Mouse (Mus musculus) intestine, embryonic 14.5 days (tissue): ENCODE data around the gene Nrsn2. TPM values are rescaled to one million over a fixed set of nuclear protein-coding genes. Genes with fewer than 3 reads are reported as not detected.

Experiments
- ATAC-seq: fragments of 200-750 bp; cut with Nextera tagmentation; replicated peaks from 2 replicates; pipeline ENCODE4 v1.8.0; 2017; ENCODE audit warnings: low read depth, moderate number of reproducible peaks, moderate TSS enrichment, moderate library complexity; ENCODE audit not compliant: low FRiP score, low TSS enrichment
- DNase-seq: peaks from one replicate; pipeline ENCODE4 v3.0.0-alpha.2; 2018; ENCODE audit warnings: low spot score
- H3K27ac ChIP-seq: fragments of 300-500 bp; sonication (generic); 2 replicates; pipeline ENCODE4 v1.5.1; 2014; ENCODE audit warnings: low read depth, mild to moderate bottlenecking, control low read depth
- H3K27me3 ChIP-seq: fragments of 300-500 bp; sonication (generic); replicated peaks from 2 replicates; pipeline ENCODE4 v1.6.1; 2014; ENCODE audit warnings: low read length, control low read depth; ENCODE audit not compliant: control insufficient read depth, insufficient read depth
- H3K36me3 ChIP-seq: fragments of 300-500 bp; sonication (generic); 2 replicates; pipeline ENCODE4 v1.6.1; 2014; ENCODE audit warnings: low read length, control low read depth; ENCODE audit not compliant: control insufficient read depth, insufficient read depth
- H3K4me1 ChIP-seq: fragments of 300-500 bp; sonication (generic); replicated peaks from 2 replicates; pipeline ENCODE4 v1.6.1; 2014; ENCODE audit warnings: low read length, control low read depth, mixed read lengths; ENCODE audit not compliant: control insufficient read depth, insufficient read depth
- H3K4me2 ChIP-seq: fragments of 300-500 bp; sonication (generic); 2 replicates; pipeline ENCODE4 v1.6.1; 2014; ENCODE audit warnings: low read length
- H3K4me3 ChIP-seq: fragments of 300-500 bp; sonication (generic); 2 replicates; pipeline ENCODE4 v1.5.1; 2014; ENCODE audit warnings: low read depth, low read length, control low read depth, mixed read lengths
- H3K9ac ChIP-seq: fragments of 300-500 bp; sonication (generic); 2 replicates; pipeline ENCODE4 v1.6.1; 2014; ENCODE audit warnings: mild to moderate bottlenecking, low read length
- H3K9me3 ChIP-seq: fragments of 300-500 bp; sonication (generic); 2 replicates; pipeline ENCODE4 v1.6.1; 2016; ENCODE audit warnings: low read length, control low read depth; ENCODE audit not compliant: control insufficient read depth
- WGBS: fragments of 180-500 bp; shearing (Covaris S2); extraction: QIAGEN DNeasy Blood & Tissue Kit; methylation state at CpG from one replicate; pipeline ENCODE4 v1.1.7; 2014; 5-methylcytosine and 5-hydroxymethylcytosine counted together
- polyA plus RNA-seq: library from polyadenylated mRNA; unstranded; fragments of >200 nt; fragmentation: Nextera tagmentation; extraction: Ambion mirVana; gene quantifications from 2 replicates; pipeline ENCODE4 v1.2.1, GENCODE M21; 2014

Nrsn2 gene
- polyA plus RNA-seq, 1 experiment from 2014 or later, result 3.9 TPM

GRCm38 (mm10) chr2:152339631-152340179 is 36.7 kb downstream of the Nrsn2 start:
- Histone ChIP-seq H3K36me3 (no peaks in the 10 kb centered on the region), H3K27ac (no peak overlapping the region), H3K4me1 (0 out of 2 replicates have a peak, but pooled peaks cover 3% of the 10 kb centered on the region), H3K4me2 (no peak overlapping the region), H3K9me3 (no peaks in the 10 kb centered on the region), H3K4me3 (no peak overlapping the region), H3K27me3 (no peaks in the 10 kb centered on the region), H3K9ac (no peak overlapping the region)
- WGBS, result 84% methylated on average over 22 of the region's 22 CpGs
- ATAC-seq (no peak), DNase-seq (no peak)

- H3K9ac ChIP-seq, result no peak overlapping the region
Observed at GRCm38 (mm10) chr2:152338319-152338718, 38.1 kb downstream of the Nrsn2 start.

GRCm38 (mm10) chr2:152337591-152338212 is 38.7 kb downstream of the Nrsn2 start:
- H3K9ac ChIP-seq, result no peak overlapping the region
- ATAC-seq, result no peak
- H3K4me2 ChIP-seq, result no peak overlapping the region
- 82% methylated on average over 11 of the region's 11 CpGs for WGBS
- H3K4me1 ChIP-seq, result no peaks in the 10 kb centered on the region
- no peaks in the 10 kb centered on the region for H3K36me3 ChIP-seq
- H3K9me3 ChIP-seq, result no peaks in the 10 kb centered on the region
- no peak for DNase-seq
- no peak overlapping the region for H3K27ac ChIP-seq
- H3K27me3 ChIP-seq, result no peaks in the 10 kb centered on the region
- no peak overlapping the region for H3K4me3 ChIP-seq

More at GRCm38 (mm10) chr2:152338319-152338718, 38.1 kb downstream of the Nrsn2 start:
- WGBS, result 81% methylated on average over 13 of the region's 13 CpGs
- no peak overlapping the region for H3K4me2 ChIP-seq
- no peak for DNase-seq
- ATAC-seq, result no peak
- H3K9me3 ChIP-seq, result no peaks in the 10 kb centered on the region
- no peaks in the 10 kb centered on the region for H3K4me1 ChIP-seq
- no peak overlapping the region for H3K27ac ChIP-seq
- no peaks in the 10 kb centered on the region for H3K27me3 ChIP-seq
- no peak overlapping the region for H3K4me3 ChIP-seq
- no peaks in the 10 kb centered on the region for H3K36me3 ChIP-seq

GRCm38 (mm10) chr2:152336856-152337255 is 39.6 kb downstream of the Nrsn2 start:
- Histone ChIP-seq H3K36me3 (no peaks in the 10 kb centered on the region), H3K4me2 (no peak overlapping the region), H3K27ac (no peak overlapping the region), H3K27me3 (no peaks in the 10 kb centered on the region), H3K4me3 (no peak overlapping the region), H3K4me1 (no peaks in the 10 kb centered on the region), H3K9me3 (no peaks in the 10 kb centered on the region), H3K9ac (no peak overlapping the region)
- WGBS, result 68% methylated on average over 1 of the region's 1 CpGs
- no peak for ATAC-seq
- DNase-seq, result no peak

GRCm38 (mm10) chr2:152335289-152335820 is 41.1 kb downstream of the Nrsn2 start:
- ATAC-seq, result no peak
- Histone ChIP-seq H3K4me2 (no peak overlapping the region), H3K4me1 (peaks cover 13% of the 10 kb centered on the region), H3K9me3 (no peaks in the 10 kb centered on the region), H3K36me3 (no peaks in the 10 kb centered on the region), H3K27ac (no peak overlapping the region), H3K9ac (no peak overlapping the region), H3K4me3 (no peak overlapping the region), H3K27me3 (no peaks in the 10 kb centered on the region)
- no peak for DNase-seq
- 57% methylated on average over 11 of the region's 11 CpGs for WGBS

- H3K36me3 ChIP-seq, result peaks cover 11% of the 10 kb centered on the region
- no peak for ATAC-seq
- H3K27ac ChIP-seq, result no peak overlapping the region
- H3K4me2 ChIP-seq, result no peak overlapping the region
- peaks cover 17% of the 10 kb centered on the region for H3K4me1 ChIP-seq
- H3K4me3 ChIP-seq, result no peak overlapping the region
- H3K9ac ChIP-seq, result no peak overlapping the region
- no peak for DNase-seq
- WGBS, result 74% methylated on average over 4 of the region's 4 CpGs
- no peaks in the 10 kb centered on the region for H3K27me3 ChIP-seq
- no peaks in the 10 kb centered on the region for H3K9me3 ChIP-seq
Observed at GRCm38 (mm10) chr2:152333345-152334006, 43.0 kb downstream of the Nrsn2 start.

GRCm38 (mm10) chr2:152332101-152332825 is 44.2 kb downstream of the Nrsn2 start, which contains the start of gene Rbck1:
Rbck1 (minus strand) TSS chr2:152332653.
- peaks cover 17% of the 10 kb centered on the region for H3K36me3 ChIP-seq
- peak within 1 kb of the TSS; percentile 88 for H3K9ac ChIP-seq
- no peaks in the 10 kb centered on the region for H3K9me3 ChIP-seq
- H3K4me2 ChIP-seq, result peak within 1 kb of the TSS; percentile 93
- WGBS, result under 1% methylated on average over 54 of the region's 54 CpGs
- DNase-seq (peak; percentile 97), ATAC-seq (peak; percentile 97)
- H3K4me3 ChIP-seq, result peak within 1 kb of the TSS; percentile 91
- H3K4me1 ChIP-seq, result peaks cover 17% of the 10 kb centered on the region
- peak within 1 kb of the TSS; percentile 90 for H3K27ac ChIP-seq
- no peaks in the 10 kb centered on the region for H3K27me3 ChIP-seq

- H3K4me2 ChIP-seq, result peak overlapping the region; percentile 93
- 51% methylated on average over 7 of the region's 7 CpGs for WGBS
- no peak overlapping the region for H3K27ac ChIP-seq
- ATAC-seq, result no peak
- H3K27me3 ChIP-seq, result no peaks in the 10 kb centered on the region
- H3K4me3 ChIP-seq, result peak overlapping the region; percentile 91
- no peak overlapping the region; the same call in 1 of the 2 replicates for H3K9ac ChIP-seq
- H3K4me1 ChIP-seq, result peaks cover 17% of the 10 kb centered on the region
- H3K9me3 ChIP-seq, result no peaks in the 10 kb centered on the region
- DNase-seq, result no peak
- peaks cover 30% of the 10 kb centered on the region for H3K36me3 ChIP-seq
Observed at GRCm38 (mm10) chr2:152330858-152331423, 45.5 kb downstream of the Nrsn2 start.
